ENCODE assay signal across 15 mouse cellular contexts in the genomic region with DNA sequence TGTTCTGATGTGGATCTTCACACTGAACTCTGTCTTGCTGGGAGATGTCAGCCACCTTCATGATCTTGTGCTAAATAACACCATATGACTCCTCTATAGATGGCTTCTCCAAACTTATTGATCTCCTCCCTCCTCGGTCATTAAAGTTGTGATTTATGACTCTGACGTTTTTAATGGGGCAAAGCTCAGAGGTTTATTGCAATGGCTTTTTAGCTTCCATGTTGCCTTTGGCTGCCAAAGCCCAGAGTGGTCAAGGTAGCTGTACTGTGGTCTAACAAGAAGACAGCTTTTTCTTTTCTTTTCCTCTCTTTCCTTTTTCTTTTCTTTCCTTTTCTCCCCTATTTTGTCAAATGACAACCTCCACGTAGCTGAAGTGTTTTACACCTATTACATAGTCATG. TPM values are rescaled to one million over a fixed set of nuclear protein-coding genes. Genes with fewer than 3 reads are reported as not detected.
DNase-seq lines count a peak whose midpoint lies in the region; ATAC-seq lines count a peak whose summit lies in the region.
"Had no signal": no experiment of that assay in that cellular context is flagged by ENCODE, and none has a peak within 500 bp of the region (broad histone marks: within the 10 kb centered on the region; RNA-seq: fewer than 3 reads in every experiment).

No protein-coding gene starts in this region.

- ATAC-seq in hindbrain, embryonic 11.5 days (ENCODE audit: low FRiP score), result 0 out of 2 replicates have a peak, but pooled peaks have one; percentile 17
- ATAC-seq in hindbrain, embryonic 13.5 days (ENCODE audit: low FRiP score), result no peak
- ATAC-seq in neural tube, embryonic 12.5 days (ENCODE audit: low FRiP score, low read depth), result no peak
- no peak for ATAC-seq in neural tube, embryonic 15.5 days (ENCODE audit: low FRiP score)
- ATAC-seq: intestine, embryonic 16.5 days; Patski had no signal

- H3K4me2 ChIP-seq in hindbrain, embryonic 11.5 days (replicated peaks; ENCODE audit: low read depth, low read length), result no peak overlapping the region
- no peak overlapping the region; the same call in 1 of the 2 replicates for H3K4me2 ChIP-seq in hindbrain, embryonic 13.5 days
- H3K4me2 ChIP-seq in neural tube, embryonic 12.5 days (replicated peaks), result peak overlapping the region; percentile 55
- no peak overlapping the region for H3K4me2 ChIP-seq in neural tube, embryonic 15.5 days
- H3K4me2 ChIP-seq: liver, embryonic 13.5 days had no signal

- H3K27me3 ChIP-seq in hindbrain, embryonic 11.5 days (ENCODE audit: control insufficient read depth, insufficient read depth, low read length), result no peaks in the 10 kb centered on the region
- H3K27me3 ChIP-seq in hindbrain, embryonic 13.5 days, result 0 out of 2 replicates have a peak, but pooled peaks cover 17% of the 10 kb centered on the region
- H3K27me3 ChIP-seq in neural tube, embryonic 12.5 days (replicated peaks), result no peaks in the 10 kb centered on the region; the same call in 1 of the 2 replicates
- H3K27me3 ChIP-seq in neural tube, embryonic 15.5 days (replicated peaks), result 0 out of 2 replicates have a peak, but pooled peaks cover 3% of the 10 kb centered on the region
- H3K27me3 ChIP-seq: embryonic facial prominence, embryonic 15.5 days; Patski had no signal

- H3K4me1 ChIP-seq in hindbrain, embryonic 11.5 days (replicated peaks; ENCODE audit: control insufficient read depth, insufficient read depth, low read length), result peaks cover 4% of the 10 kb centered on the region; the same call in 1 of the 2 replicates
- peaks cover 46% of the 10 kb centered on the region for H3K4me1 ChIP-seq in hindbrain, embryonic 13.5 days (replicated peaks)
- H3K4me1 ChIP-seq in neural tube, embryonic 12.5 days, result peaks cover 62% of the 10 kb centered on the region
- H3K4me1 ChIP-seq in neural tube, embryonic 15.5 days, result peaks cover 29% of the 10 kb centered on the region
- H3K4me1 ChIP-seq: liver, embryonic 13.5 days had no signal

- no peak for DNase-seq in hindbrain, embryonic 11.5 days (ENCODE audit: low spot score)
- DNase-seq in large intestine, adult 2 months (ENCODE audit: low read depth, low spot score), result peak; percentile 35
- DNase-seq in layer of hippocampus, adult 9-10 months (ENCODE audit: low spot score), result no peak
- no peak for DNase-seq in left cerebral cortex, adult 9 months (ENCODE audit: low spot score in 2 of 2)
- no peak for DNase-seq in cerebellum, adult 11-12 months
- DNase-seq: B cell, adult 2 months; heart, postnatal 36 days; liver, embryonic 13.5 days; thymus, postnatal 4 days had no signal

- no peak overlapping the region; the same call in 1 of the 2 replicates for H3K27ac ChIP-seq in hindbrain, embryonic 11.5 days (ENCODE audit: low read depth, low read length)
- H3K27ac ChIP-seq in hindbrain, embryonic 13.5 days, result no peak overlapping the region
- H3K27ac ChIP-seq in neural tube, embryonic 12.5 days, result no peak overlapping the region
- no peak overlapping the region for H3K27ac ChIP-seq in neural tube, embryonic 15.5 days (replicated peaks)
- H3K27ac ChIP-seq: embryonic facial prominence, embryonic 15.5 days; liver, embryonic 13.5 days had no signal

- no peaks in the 10 kb centered on the region for H3K9me3 ChIP-seq in hindbrain, embryonic 11.5 days (ENCODE audit: control insufficient read depth, low read length)
- no peaks in the 10 kb centered on the region for H3K9me3 ChIP-seq in hindbrain, embryonic 13.5 days
- no peaks in the 10 kb centered on the region for H3K9me3 ChIP-seq in neural tube, embryonic 12.5 days
- H3K9me3 ChIP-seq in neural tube, embryonic 15.5 days (replicated peaks), result no peaks in the 10 kb centered on the region
- H3K9me3 ChIP-seq: embryonic facial prominence, embryonic 15.5 days; liver, embryonic 13.5 days had no signal

- H3K36me3 ChIP-seq in hindbrain, embryonic 11.5 days (ENCODE audit: control insufficient read depth, insufficient read depth, low read length), result no peaks in the 10 kb centered on the region
- no peaks in the 10 kb centered on the region for H3K36me3 ChIP-seq in hindbrain, embryonic 13.5 days
- H3K36me3 ChIP-seq in neural tube, embryonic 12.5 days, result no peaks in the 10 kb centered on the region
- H3K36me3 ChIP-seq in neural tube, embryonic 15.5 days, result no peaks in the 10 kb centered on the region
- H3K36me3 ChIP-seq: embryonic facial prominence, embryonic 15.5 days; liver, embryonic 13.5 days had no signal

- H3K4me3 ChIP-seq in hindbrain, embryonic 11.5 days (ENCODE audit: low read depth, low read length), result no peak overlapping the region
- no peak overlapping the region for H3K4me3 ChIP-seq in hindbrain, embryonic 13.5 days
- H3K4me3 ChIP-seq in neural tube, embryonic 12.5 days, result no peak overlapping the region
- no peak overlapping the region for H3K4me3 ChIP-seq in neural tube, embryonic 15.5 days (replicated peaks)
- H3K4me3 ChIP-seq: embryonic facial prominence, embryonic 15.5 days; liver, embryonic 13.5 days had no signal

- no peak overlapping the region for H3K9ac ChIP-seq in hindbrain, embryonic 11.5 days (ENCODE audit: low read depth, low read length)
- no peak overlapping the region for H3K9ac ChIP-seq in hindbrain, embryonic 13.5 days
- H3K9ac ChIP-seq in neural tube, embryonic 12.5 days, result no peak overlapping the region
- no peak overlapping the region for H3K9ac ChIP-seq in neural tube, embryonic 15.5 days (replicated peaks)
- H3K9ac ChIP-seq: embryonic facial prominence, embryonic 15.5 days; liver, embryonic 13.5 days had no signal

- WGBS in hindbrain, embryonic 11.5 days, result 30% methylated on average over 3 of the region's 3 CpGs
- 16% methylated on average over 3 of the region's 3 CpGs for WGBS in hindbrain, embryonic 13.5 days
- under 1% methylated on average over 3 of the region's 3 CpGs for WGBS in neural tube, embryonic 12.5 days
- WGBS in neural tube, embryonic 15.5 days, result 2% methylated on average over 3 of the region's 3 CpGs
- WGBS in large intestine, adult 2 months, result 22% methylated on average over 3 of the region's 3 CpGs

RNA-seq across cellular contexts. Expression of gene Gas1, which starts 52.1 kb away (rescaled TPM):
- 106 and 124 TPM in 2 replicates for polyA plus RNA-seq in hindbrain, embryonic 11.5 days (2014; fragmentation: Nextera tagmentation; extraction: Ambion mirVana)
- polyA plus RNA-seq in hindbrain, embryonic 13.5 days (2015; fragmentation: Nextera tagmentation; extraction: Ambion mirVana), result 17.0 and 19.1 TPM in 2 replicates
- 153 and 168 TPM in 2 replicates for polyA plus RNA-seq in neural tube, embryonic 12.5 days (2016; fragmentation: Nextera tagmentation; extraction: Ambion mirVana)
- 16.2 and 26.7 TPM in 2 replicates for polyA plus RNA-seq in neural tube, embryonic 15.5 days (2015; fragmentation: Nextera tagmentation; extraction: Ambion mirVana)
- 15.3 and 18.2 TPM in 2 replicates for polyA plus RNA-seq in large intestine, adult 2 months (2012; rRNA removed)
